Comparison of ENCODE assay signal across 27 mouse cellular contexts in the genomic region with DNA sequence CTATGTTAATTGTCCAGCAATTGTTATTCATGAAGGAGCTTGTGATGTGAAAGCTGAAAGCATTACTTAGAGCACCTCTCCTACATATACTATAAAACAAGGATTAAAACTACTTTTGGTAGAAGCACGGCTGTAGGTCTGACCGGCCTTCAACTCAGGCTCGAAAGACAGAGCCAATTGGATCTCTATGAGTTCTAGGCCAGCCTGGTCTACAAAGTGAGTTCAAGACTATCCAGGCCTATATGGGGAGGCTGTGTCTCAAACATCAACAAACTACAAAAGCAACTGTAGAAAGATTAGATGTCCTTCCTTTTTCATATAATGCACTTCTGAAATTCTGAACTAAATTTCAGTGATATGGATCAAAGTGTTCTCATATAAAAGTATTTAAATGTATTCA.
"Had no signal": no experiment of that assay in that cellular context is flagged by ENCODE, and none has a peak within 500 bp of the region (broad histone marks: within the 10 kb centered on the region; RNA-seq: fewer than 3 reads in every experiment).

No protein-coding gene starts in this region.

- H3K4me3 ChIP-seq: embryonic facial prominence, embryonic 10.5 days; embryonic facial prominence, embryonic 12.5 days; embryonic facial prominence, embryonic 13.5 days; embryonic facial prominence, embryonic 15.5 days; erythroblast, embryonic 14.5 days; forebrain, embryonic 10.5 days; forebrain, embryonic 12.5 days; forebrain, embryonic 13.5 days; forebrain, embryonic 15.5 days; gastrocnemius, adult 2 months; heart, adult 2 months had no signal

- H3K36me3 ChIP-seq: embryonic facial prominence, embryonic 10.5 days; embryonic facial prominence, embryonic 12.5 days; embryonic facial prominence, embryonic 13.5 days; embryonic facial prominence, embryonic 15.5 days; forebrain, embryonic 10.5 days; forebrain, embryonic 12.5 days; forebrain, embryonic 15.5 days had no signal

- H3K4me2 ChIP-seq: embryonic facial prominence, embryonic 12.5 days; embryonic facial prominence, embryonic 13.5 days; embryonic facial prominence, embryonic 15.5 days; forebrain, embryonic 12.5 days; forebrain, embryonic 13.5 days; forebrain, embryonic 15.5 days had no signal

- H3K9me3 ChIP-seq: embryonic facial prominence, embryonic 10.5 days; embryonic facial prominence, embryonic 12.5 days; embryonic facial prominence, embryonic 13.5 days; embryonic facial prominence, embryonic 15.5 days; forebrain, embryonic 10.5 days; forebrain, embryonic 12.5 days; forebrain, embryonic 13.5 days; forebrain, embryonic 15.5 days had no signal

- H3K4me1 ChIP-seq: embryonic facial prominence, embryonic 10.5 days; forebrain, embryonic 15.5 days had no signal

- ATAC-seq: forebrain, embryonic 13.5 days; forebrain, embryonic 15.5 days; forebrain, embryonic 16.5 days; forebrain, postnatal 0 days had no signal

- DNase-seq: cerebellum, adult 18-20 months; cerebellum, adult 2 months; cerebellum, adult 8-10 months; cerebellum, adult 9-10 months; cerebellum, adult 9-11 months; cerebellum, postnatal 10 days; cerebellum, postnatal 14 days; cerebellum, postnatal 25 days; cerebellum, postnatal 36 days; forebrain, postnatal 0 days; gastrocnemius, adult 2 months; gastrocnemius, postnatal 10 days; gastrocnemius, postnatal 14 days; gastrocnemius, postnatal 25 days; gastrocnemius, postnatal 36 days; heart, adult 18-20 months; heart, adult 2 months had no signal

- H3K27ac ChIP-seq: embryonic facial prominence, embryonic 10.5 days; embryonic facial prominence, embryonic 12.5 days; embryonic facial prominence, embryonic 13.5 days; embryonic facial prominence, embryonic 15.5 days; forebrain, embryonic 10.5 days; forebrain, embryonic 13.5 days; forebrain, embryonic 15.5 days; gastrocnemius, adult 2 months; heart, adult 2 months had no signal

- H3K9ac ChIP-seq: embryonic facial prominence, embryonic 12.5 days; embryonic facial prominence, embryonic 13.5 days; embryonic facial prominence, embryonic 15.5 days; forebrain, embryonic 12.5 days; forebrain, embryonic 13.5 days; forebrain, embryonic 15.5 days; forebrain, postnatal 0 days had no signal

- H3K27me3 ChIP-seq: embryonic facial prominence, embryonic 12.5 days; embryonic facial prominence, embryonic 13.5 days; embryonic facial prominence, embryonic 15.5 days; forebrain, embryonic 12.5 days; forebrain, embryonic 13.5 days; forebrain, embryonic 15.5 days had no signal
